Mouse (Mus musculus) erythroblast, embryonic 14.5 days (primary cell): ENCODE measurements around the gene Etfa.

Source experiments
- GATA1 ChIP-seq: IDR thresholded peaks from 2 replicates; pipeline ENCODE4 v1.6.1; 2012; ENCODE audit warnings: low read length, inconsistent platforms, mixed read lengths
- TAL1 ChIP-seq: IDR thresholded peaks from 3 replicates; pipeline ENCODE4 v1.6.1; 2012; ENCODE audit warnings: low read length, inconsistent platforms, mixed read lengths

GRCm38 (mm10) chr9:55510651-55511235 lies 1.3 kb downstream of the Etfa start:
- TF ChIP-seq GATA1 (no peak), TAL1 (no peak)
